Mouse (Mus musculus) common myeloid progenitor, adult 5-6 weeks (primary cell): ENCODE data around the gene Aff3. TPM values are rescaled to one million over a fixed set of nuclear protein-coding genes. Genes with fewer than 3 reads are reported as not detected.

ENCODE experiments used
- ATAC-seq: replicated peaks from 2 replicates; pipeline ENCODE4 v1.8.0; 2016; ENCODE audit warnings: low read depth, mild to moderate bottlenecking, moderate TSS enrichment, inconsistent platforms; ENCODE audit not compliant: poor library complexity, severe bottlenecking
- total RNA-seq: library from RNA; stranded (forward); fragments of 200-1000, 187-1606 nt; gene quantifications from 2 replicates; pipeline ENCODE4 v1.2.3, GENCODE M21; 2017

Gene Aff3
- total RNA-seq, 1 experiment from 2014 or later: 115 TPM

DNA sequence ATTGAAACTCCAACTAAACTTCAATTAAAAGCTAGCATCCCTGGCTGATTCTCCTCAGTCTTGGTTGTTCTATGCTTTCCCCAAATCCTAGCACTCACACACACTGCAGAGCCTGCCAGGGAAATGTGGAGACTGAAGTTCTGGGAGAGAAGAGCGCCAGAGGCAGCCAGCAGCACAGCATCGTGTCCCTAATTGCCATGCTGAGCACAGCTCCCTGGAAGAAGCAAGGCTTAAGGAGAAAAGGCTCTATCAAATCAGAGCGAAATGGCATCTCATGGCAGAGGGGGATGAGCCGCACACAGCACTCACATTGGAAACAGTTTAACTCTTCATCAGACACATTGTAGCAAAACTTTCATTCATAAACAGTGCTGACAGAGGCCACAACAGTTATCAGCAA is 254.3 kb downstream of the Aff3 start:
- ATAC-seq: no peak

DNA sequence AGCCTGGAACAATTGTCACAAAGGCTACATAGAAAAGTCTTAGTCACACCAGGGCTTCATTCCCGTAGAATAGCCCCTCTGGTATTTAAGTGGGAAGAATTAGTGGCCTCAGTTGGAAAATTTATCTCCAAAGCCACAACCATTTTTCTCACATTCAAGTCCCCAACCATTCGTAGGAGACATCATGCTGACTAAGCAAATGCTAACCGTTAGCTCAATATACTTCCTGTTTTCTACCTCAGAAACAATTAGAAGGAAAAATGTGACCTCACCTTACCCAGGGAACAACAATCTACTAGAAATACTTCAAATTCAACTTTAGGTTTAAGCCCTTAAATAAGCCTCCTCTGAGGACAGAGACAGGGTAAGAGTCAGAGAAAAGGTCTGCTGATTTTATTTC is 256.5 kb downstream of the Aff3 start:
- ATAC-seq: peak; percentile 56; the same call in 1 of the 2 replicates

DNA sequence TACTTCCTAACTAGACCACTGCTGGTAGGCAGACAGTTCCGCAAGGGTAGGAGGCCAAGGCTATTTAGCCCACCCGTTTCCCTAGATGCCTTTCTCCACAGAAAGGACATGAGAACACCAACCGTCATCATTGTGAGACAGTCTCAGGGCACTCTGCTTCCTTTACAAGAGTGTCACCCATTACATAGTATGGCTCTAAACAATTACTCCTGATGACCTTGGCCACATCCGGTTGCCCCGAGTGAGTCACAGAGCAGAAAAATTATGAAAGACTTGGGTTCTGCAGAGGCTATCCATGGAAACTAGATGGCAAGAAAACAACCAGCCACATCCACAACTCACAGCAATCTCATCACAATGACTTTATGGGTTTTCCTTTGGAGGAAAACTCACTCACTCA is 261.0 kb downstream of the Aff3 start:
- no peak for ATAC-seq

DNA sequence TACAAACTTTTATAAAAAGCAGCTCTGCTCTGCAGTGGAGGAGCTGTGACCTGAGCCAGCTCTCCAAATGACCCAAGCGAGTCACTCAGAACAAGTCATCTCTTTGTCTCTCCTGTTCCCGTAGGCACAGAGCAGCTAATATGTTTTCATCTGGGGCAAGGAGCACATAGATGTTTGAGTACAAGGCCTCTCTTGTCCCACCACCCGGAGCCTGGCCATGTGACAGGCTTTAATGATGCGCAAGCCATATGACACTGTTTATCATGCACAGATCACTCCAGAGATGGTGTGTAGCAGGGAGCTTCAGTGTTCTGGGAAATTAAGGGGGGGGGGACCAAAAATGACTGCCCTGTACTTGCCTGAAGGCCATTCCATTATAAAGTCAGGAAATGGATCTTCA is 262.9 kb downstream of the Aff3 start:
- ATAC-seq: no peak

DNA sequence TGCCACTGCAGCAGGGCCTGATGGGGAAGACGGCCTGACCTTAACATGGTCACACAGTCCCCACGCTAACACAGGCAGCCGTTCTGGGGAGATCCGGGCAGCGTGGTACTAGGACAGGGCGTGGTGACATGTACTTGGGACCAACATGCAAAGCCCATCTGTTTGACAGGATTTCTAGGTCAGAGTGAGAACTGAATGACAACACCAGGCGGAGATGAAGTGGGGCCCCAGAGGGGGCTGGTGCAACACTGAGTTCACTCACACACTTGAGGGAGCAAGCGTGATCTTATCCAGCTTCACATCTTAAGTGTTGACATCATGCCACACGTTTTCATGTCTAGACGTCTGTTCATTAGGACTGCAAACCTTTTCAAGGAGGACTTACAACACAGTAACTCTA is 265.5 kb downstream of the Aff3 start:
- no peak for ATAC-seq

DNA sequence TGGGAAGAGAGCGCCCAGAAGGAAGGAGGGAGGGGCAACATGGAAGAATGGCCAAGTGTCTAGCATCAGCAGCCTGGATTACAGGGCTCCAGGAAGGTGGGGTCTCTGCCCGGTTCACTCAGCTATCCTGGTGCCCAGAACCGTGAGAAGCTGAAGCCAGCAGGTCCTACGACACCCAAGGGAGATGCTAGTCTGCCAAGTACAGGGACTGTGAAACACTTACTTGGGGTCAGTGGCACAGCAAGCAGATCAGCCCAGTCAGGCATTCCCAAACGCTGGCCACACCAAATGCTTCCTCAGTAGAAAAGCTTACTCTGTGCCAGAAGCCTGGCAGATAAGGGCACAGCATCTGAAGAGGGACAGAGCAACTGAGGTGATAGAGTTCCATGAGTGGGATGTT is 266.2 kb downstream of the Aff3 start:
- no peak for ATAC-seq

DNA sequence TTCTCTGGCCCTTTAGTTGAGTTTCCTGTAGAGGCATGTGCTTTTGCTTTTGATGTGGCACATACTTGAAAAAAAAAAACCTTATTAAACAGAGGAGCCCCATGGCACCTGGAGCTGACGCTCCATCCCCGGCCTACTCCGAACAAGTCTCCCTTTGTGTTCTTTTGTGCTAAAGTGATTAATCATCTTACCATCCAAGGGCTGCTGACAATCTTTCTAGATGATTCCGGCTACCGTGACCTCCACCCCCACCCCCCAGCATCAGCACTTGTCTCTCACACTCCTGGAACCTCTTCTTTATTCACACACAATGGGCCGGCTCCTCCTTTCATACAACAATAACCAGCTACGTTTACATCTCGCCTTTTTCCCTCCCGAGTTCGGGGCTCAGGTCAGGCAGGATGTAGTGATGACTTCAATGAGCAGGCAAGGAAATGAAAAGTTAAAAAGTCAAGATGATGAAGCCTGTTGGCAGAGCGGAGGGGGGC is 269.5 kb downstream of the Aff3 start:
- ATAC-seq: no peak

DNA sequence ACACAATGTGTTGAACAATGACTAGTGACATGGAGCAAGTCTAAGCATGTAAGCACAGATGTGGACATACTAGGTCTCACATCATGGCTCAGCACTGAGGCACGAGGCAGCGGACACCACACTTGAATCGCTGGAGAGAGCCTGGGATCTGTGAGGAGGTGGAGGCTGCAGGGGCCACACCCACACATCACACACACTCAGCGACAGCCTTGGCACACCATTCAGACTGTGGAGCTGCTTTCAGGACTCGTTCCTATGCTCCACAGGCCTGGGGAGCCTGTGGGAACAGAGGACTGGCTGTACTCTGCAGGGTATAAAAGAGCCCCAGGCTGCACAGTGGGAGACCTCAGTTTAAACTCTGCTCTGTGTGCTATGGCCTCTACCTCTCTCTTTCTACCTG is 270.3 kb downstream of the Aff3 start:
- ATAC-seq: no peak

DNA sequence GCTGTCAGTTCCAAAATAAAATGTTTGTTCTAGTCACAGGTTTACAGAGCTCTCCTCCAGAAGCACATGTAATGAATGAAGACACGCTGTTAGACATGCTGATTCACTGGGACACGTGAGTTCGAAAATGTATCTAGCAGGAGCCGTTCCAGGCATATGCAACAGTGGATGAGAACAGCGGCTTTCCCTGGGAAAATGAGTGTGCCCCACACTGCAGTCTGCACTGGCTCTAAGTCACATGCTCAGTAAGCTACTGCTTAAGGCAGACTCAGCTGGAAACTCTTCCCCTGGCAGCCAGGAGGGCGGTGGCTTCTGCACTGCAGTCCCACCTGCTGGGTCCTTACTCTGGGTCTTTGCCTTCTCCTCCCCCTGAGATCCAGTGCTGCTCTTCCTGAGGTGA is 271.2 kb downstream of the Aff3 start:
- ATAC-seq: no peak

DNA sequence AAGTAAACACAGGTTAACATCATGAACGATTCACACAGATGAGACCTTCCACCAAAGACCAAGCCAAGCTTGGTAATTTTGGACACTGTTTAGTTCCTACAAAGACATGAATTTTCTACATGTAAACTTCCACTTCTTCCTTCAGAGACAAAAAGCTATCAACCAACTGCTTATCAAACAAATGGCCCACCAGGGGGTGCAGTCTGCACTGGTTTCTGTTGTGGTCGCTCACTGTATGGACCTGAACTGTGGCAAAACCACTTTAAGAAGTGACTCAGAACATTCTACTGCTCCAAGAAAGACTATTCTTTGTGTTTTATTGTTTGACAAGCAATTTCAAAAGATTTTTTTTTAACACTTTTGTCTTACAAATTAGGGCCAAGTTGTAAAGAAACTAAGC is 271.8 kb downstream of the Aff3 start:
- peak; percentile 65 for ATAC-seq

DNA sequence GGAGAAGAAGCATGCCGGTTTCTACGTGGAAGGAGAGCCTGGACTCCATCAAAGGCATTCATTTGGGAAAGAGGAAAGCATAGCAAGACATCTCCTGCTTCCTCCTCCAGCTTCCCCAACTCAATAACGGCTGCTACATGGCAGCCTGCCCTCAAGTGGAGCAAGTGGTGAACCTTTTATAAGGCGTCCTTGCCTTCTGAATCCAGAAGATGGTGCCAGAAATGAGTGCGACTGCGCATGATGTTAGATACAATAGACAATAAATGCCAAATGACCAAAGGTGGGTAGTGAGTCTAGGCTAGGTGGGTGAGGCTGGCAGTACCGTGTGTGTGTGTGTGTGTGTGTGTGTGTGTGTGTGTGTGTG is 273.9 kb downstream of the Aff3 start:
- ATAC-seq: no peak

DNA sequence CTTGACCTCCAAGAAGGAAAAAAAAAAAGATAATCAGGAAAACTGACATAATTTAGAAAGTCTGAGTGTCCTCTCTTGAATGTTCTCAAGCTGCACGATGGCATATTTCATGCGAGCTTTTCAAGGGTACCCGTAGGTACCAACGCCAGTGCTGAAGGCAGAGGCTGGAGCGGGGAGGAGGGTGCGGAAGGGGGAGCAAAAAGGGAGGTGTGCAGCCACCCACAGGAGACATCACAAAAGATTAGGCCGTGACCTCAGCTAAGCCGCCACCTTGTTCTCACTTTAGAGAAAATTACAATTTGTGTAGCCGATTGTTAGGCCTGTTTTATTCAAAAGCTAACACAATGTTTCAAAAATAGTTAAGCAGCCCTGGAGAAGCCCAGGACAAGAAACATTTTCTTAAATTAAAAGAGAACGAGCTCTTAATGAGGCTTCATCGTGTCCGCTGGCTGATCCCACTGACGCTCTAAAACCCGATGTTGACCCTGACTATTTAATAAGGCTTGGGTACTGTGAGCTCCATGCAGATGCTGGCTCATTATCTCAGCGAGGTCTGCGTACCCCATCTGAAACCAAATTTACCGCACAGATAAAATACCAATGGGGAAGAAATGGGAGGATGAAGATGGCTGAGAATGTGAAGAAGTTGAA is 274.4 kb downstream of the Aff3 start:
- no peak for ATAC-seq

DNA sequence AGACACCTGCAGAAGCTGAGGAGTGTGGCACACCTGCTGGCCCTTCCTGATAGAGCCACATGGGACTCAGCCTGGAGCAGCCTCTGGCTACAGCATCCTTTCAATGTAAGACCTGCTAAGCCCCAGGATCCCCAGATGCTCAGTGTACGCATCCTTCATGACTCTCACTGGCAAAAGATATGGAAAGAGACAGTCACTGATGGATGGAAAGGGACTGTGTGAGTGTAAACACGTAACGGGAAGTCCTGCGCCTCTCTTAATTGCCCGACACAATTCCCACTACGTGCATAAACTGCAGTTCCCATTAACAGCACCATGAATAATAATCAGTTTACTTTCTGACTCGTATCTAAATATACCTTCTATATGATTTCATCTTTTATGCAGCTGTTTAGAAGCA is 275.2 kb downstream of the Aff3 start:
- no peak for ATAC-seq

DNA sequence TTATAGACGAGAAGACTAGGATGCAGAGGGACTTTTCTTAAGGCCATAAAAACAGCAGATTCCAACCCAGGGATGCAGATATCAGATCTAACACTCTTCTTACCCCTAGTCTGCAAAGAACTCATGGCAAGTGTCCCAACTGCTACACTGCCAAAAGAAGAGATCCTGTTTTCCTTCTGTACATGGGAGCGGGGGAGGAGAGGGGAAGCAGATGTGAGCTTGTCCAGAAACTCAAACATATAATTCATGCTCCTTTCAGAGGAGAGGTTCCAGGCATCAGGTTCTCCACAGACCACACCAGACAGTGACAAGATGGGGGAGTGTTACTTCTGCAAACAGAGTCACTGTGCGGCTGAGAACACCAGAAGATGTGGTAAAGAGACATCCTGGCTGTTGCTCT is 276.3 kb downstream of the Aff3 start:
- ATAC-seq: peak; percentile 22; the same call in 1 of the 2 replicates

DNA sequence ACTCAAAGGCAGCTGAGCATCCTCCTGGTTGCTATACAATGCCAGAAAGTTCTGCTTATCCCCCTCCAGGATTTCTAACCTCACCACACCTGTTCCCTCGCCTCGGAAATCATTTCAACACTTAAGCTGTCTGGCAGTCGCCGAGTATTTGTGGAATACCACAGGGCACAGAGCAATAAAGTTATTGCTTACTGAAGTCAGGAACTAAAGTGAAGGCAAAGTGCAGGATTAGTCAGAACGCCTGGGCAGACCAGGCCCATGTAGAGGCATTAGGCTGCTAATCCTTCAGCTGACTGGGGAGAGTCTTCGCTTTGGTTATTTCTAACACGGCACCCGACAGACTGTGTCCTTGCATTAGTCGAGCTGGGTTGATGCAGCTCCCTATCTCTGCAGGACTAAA is 277.3 kb downstream of the Aff3 start:
- ATAC-seq: no peak

DNA sequence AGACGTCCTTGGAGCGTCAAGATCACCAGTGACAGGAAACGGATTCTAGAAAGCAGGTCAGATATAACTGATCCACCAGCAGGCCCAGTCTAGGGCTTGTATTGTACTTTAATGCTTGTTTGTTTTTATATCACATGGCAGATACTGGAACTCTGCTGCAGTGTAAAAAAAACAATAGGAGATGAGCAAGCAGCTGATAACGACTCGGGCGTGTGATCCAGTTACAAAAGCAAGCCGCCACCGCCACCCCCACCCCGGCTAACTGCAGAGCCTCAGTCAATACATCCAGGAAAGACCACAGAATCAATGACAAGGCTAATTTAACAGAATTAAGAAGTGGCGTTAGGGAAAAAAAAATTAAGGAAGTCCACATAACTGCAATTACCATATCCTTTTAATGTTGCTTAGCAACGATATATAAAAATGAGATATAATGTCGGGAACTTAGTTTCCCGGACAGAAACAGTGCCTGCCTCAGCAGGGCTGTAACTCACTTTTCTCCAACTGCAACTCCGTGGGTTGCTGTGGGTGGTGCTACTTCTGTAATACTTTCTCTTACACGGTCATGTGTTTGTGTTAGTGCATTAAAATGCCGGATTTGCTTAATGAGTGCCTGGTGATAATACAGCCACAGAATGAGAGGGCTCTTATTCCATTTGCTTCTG is 280.2 kb downstream of the Aff3 start:
- ATAC-seq: peak; percentile 66

DNA sequence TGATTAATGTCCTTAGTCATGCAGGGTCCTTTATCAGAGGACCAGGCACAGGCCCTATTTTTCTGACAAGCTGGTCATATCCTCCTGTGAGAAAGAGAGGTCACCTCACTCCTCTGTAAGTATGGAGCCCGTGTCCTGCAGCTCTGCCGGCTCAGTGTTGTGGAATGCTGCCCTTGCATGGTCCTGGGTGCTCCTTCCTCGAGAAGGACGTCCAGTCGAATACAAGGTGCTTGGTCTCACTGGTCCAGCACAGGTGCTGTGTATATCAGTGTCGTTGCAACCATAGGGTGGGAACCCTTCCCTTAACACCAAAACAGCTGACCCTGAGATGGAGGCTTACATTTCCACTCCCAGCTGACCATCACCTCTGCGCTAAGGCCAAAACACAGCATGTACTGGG is 280.7 kb downstream of the Aff3 start:
- no peak for ATAC-seq

DNA sequence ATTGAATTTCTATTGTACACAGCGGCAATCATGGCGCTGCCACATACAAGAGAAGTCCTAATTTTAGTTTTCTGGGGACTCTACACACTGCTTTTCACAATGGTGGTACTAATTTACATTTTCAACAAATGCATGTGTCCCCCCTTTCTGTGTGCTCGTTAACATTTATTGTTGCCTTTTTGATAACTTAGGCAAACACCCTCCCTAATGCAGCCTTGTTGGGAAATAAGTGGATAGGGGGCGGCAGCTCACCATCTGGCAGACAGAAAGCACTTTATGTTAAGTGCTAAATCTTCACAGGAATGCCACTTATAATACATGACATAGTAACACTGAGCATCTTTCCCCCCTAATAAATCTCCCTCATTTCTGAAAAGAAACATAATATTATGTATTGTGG is 282.1 kb downstream of the Aff3 start:
- no peak for ATAC-seq

DNA sequence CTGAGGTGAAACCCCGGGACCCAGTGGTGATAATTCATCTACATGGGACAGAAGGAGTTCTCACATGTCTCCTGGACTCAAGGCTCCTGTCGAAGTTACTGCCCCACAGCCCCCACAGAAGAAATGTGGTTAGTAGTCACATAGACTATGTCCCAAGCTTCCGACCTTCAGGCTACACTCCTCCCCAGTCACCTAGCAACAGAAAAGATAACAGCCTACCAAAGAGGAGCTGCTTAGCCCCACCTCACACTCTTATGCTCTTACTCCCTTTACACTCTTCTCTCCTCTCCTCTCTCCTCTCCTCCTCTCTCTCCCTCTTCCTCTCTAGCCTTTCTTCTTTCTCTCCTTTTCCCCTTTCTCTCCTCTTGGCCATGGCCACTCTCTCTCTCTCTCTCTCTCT is 286.8 kb downstream of the Aff3 start:
- no peak for ATAC-seq

DNA sequence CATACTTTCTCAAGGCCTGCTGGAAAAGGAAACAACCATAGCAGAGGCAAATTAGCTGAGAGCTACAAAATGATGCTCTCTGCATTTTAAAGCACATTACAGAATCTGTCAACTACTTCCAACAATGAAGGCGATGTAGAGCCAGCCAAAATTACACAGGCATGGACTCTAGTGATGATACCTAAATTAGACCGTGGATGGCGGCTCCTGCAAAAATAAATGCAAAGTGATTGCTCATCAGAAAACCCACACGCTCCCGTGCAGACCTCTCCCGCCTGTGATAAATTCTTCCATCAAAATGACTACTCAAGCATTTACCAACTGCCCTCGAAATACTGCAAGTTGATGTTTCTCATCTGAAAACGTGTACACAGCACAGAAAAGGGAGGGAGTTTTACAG is 295.6 kb downstream of the Aff3 start:
- no peak for ATAC-seq

DNA sequence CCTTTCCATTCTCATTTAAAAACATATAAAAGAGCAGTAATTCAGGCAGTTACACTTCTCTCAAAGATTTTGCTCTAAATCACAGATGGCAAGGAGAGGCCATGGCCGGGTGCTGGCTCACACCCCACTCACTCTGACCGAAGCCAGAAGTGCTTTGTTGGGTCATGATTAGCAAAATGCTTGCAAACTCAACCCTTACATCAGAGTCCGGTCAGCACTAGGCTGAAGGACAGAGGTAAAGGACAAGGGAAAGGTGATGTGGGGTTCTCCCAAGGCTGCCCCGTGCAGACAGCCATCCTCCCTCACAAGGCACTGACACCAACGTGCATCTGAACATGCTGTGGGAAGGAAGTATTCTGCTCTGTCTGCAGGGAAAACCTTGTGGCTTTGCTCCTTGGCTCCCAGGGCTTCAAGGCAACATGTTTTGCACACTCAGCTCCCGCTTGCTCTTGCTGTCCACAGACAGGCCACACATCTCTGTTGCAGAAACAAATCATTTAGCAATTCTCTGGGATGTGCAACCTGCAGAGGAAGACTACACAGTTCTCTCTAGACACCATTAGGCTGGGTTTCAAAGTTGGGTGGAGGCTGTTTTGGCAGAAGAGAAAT is 296.6 kb downstream of the Aff3 start:
- ATAC-seq: no peak
